17 mouse cellular contexts compared by ENCODE assay signal in genomic region chr2:4481154-4481553, GRCm38 (mm10).
A peak's percentile ranks its signal among the peaks of the same experiment; 100 is the strongest.
DNase-seq lines count a peak whose midpoint lies in the region; ATAC-seq and TF ChIP-seq lines count a peak whose summit lies in the region.
"Had no signal": no experiment of that assay in that cellular context is flagged by ENCODE, and none has a peak within 500 bp of the region (broad histone marks: within the 10 kb centered on the region; RNA-seq: fewer than 3 reads in every experiment).

No protein-coding gene starts in this region.

- no peak overlapping the region for H3K9ac ChIP-seq in forebrain, embryonic 14.5 days (ENCODE audit: low read length)
- H3K9ac ChIP-seq in forebrain, postnatal 0 days, result no peak overlapping the region
- H3K9ac ChIP-seq in midbrain, embryonic 16.5 days (ENCODE audit: low read depth, low read length), result no peak overlapping the region
- no peak overlapping the region for H3K9ac ChIP-seq in hindbrain, embryonic 14.5 days
- no peak overlapping the region for H3K9ac ChIP-seq in neural tube, embryonic 15.5 days (replicated peaks)
- H3K9ac ChIP-seq: forebrain, embryonic 12.5 days; heart, embryonic 12.5 days had no signal

- DNase-seq in forebrain, embryonic 14.5 days (ENCODE audit: low spot score), result no peak
- no peak for DNase-seq in forebrain, postnatal 0 days
- DNase-seq in midbrain, embryonic 10.5 days (ENCODE audit: low spot score), result no peak
- DNase-seq in hindbrain, embryonic 14.5 days (ENCODE audit: low spot score), result no peak
- no peak for DNase-seq in right cerebral cortex, adult 2 months (ENCODE audit: low spot score in 2 of 2)
- DNase-seq in frontal cortex, postnatal 10 days (ENCODE audit: low spot score in 2 of 2), result no peak
- DNase-seq: adrenal gland, postnatal 14 days; cerebellum, adult 18-20 months; heart, postnatal 36 days; layer of hippocampus, postnatal 36 days; lung, adult 18-20 months had no signal

- no peak overlapping the region for H3K4me3 ChIP-seq in forebrain, embryonic 14.5 days (ENCODE audit: low read depth, low read length)
- H3K4me3 ChIP-seq in forebrain, postnatal 0 days (ENCODE audit: low read depth, low read length), result no peak overlapping the region
- no peak overlapping the region for H3K4me3 ChIP-seq in midbrain, embryonic 10.5 days
- no peak overlapping the region for H3K4me3 ChIP-seq in midbrain, embryonic 16.5 days (ENCODE audit: low read depth, low read length)
- H3K4me3 ChIP-seq in hindbrain, embryonic 14.5 days (replicated peaks; ENCODE audit: low read length), result no peak overlapping the region
- no peak overlapping the region for H3K4me3 ChIP-seq in neural tube, embryonic 15.5 days (replicated peaks)
- H3K4me3 ChIP-seq: forebrain, embryonic 12.5 days; heart, embryonic 12.5 days had no signal

- 0 out of 2 replicates have a peak overlapping the region, but pooled peaks have one; percentile 5 for H3K27ac ChIP-seq in forebrain, embryonic 14.5 days (ENCODE audit: low read depth, low read length)
- no peak overlapping the region for H3K27ac ChIP-seq in forebrain, postnatal 0 days (ENCODE audit: low read depth, low read length)
- peak overlapping the region; percentile 42; the same call in 1 of the 2 replicates for H3K27ac ChIP-seq in midbrain, embryonic 10.5 days (replicated peaks)
- no peak overlapping the region for H3K27ac ChIP-seq in midbrain, embryonic 16.5 days (ENCODE audit: low read length)
- H3K27ac ChIP-seq in hindbrain, embryonic 14.5 days, result peak overlapping the region; percentile 62; the same call in 1 of the 2 replicates
- H3K27ac ChIP-seq in neural tube, embryonic 15.5 days (replicated peaks), result no peak overlapping the region
- H3K27ac ChIP-seq: forebrain, embryonic 12.5 days; macrophage had no signal

- WGBS in forebrain, embryonic 14.5 days, result 82% methylated on average over 11 of the region's 11 CpGs
- WGBS in forebrain, postnatal 0 days, result 79% methylated on average over 11 of the region's 11 CpGs
- 76% methylated on average over 11 of the region's 11 CpGs for WGBS in midbrain, embryonic 10.5 days
- WGBS in midbrain, embryonic 16.5 days, result 59% methylated on average over 11 of the region's 11 CpGs
- WGBS in hindbrain, embryonic 14.5 days, result 63% methylated on average over 11 of the region's 11 CpGs
- 67% methylated on average over 11 of the region's 11 CpGs for WGBS in neural tube, embryonic 15.5 days

- no peaks in the 10 kb centered on the region for H3K27me3 ChIP-seq in forebrain, embryonic 14.5 days (replicated peaks; ENCODE audit: control insufficient read depth, insufficient read depth, low read length)
- no peaks in the 10 kb centered on the region for H3K27me3 ChIP-seq in forebrain, postnatal 0 days (ENCODE audit: insufficient read depth, low read length)
- H3K27me3 ChIP-seq in midbrain, embryonic 10.5 days (ENCODE audit: low read depth, poor library complexity, severe bottlenecking), result no peaks in the 10 kb centered on the region
- no peaks in the 10 kb centered on the region for H3K27me3 ChIP-seq in midbrain, embryonic 16.5 days (ENCODE audit: control insufficient read depth, insufficient read depth, low read depth, low read length)
- no peaks in the 10 kb centered on the region for H3K27me3 ChIP-seq in hindbrain, embryonic 14.5 days (ENCODE audit: control insufficient read depth, insufficient read depth, low read length)
- no peaks in the 10 kb centered on the region for H3K27me3 ChIP-seq in neural tube, embryonic 15.5 days (replicated peaks)
- H3K27me3 ChIP-seq: forebrain, embryonic 12.5 days; heart, embryonic 12.5 days had no signal

- no peak overlapping the region for H3K4me2 ChIP-seq in forebrain, embryonic 14.5 days (ENCODE audit: low read length)
- H3K4me2 ChIP-seq in forebrain, postnatal 0 days (ENCODE audit: low read depth), result no peak overlapping the region
- H3K4me2 ChIP-seq in midbrain, embryonic 16.5 days (ENCODE audit: low read length), result no peak overlapping the region
- H3K4me2 ChIP-seq in hindbrain, embryonic 14.5 days (replicated peaks), result no peak overlapping the region
- H3K4me2 ChIP-seq in neural tube, embryonic 15.5 days, result no peak overlapping the region
- H3K4me2 ChIP-seq: forebrain, embryonic 12.5 days; heart, embryonic 12.5 days had no signal

- TF ChIP-seq CTCF in forebrain, postnatal 0 days (IDR thresholded peaks at IDR 0.05; ENCODE audit: low read depth), result no peak

- H3K36me3 ChIP-seq in forebrain, embryonic 14.5 days (ENCODE audit: control insufficient read depth, insufficient read depth, low read length), result 0 out of 2 replicates have a peak, but pooled peaks cover 13% of the 10 kb centered on the region
- H3K36me3 ChIP-seq in forebrain, postnatal 0 days (ENCODE audit: insufficient read depth), result peaks cover 17% of the 10 kb centered on the region; the same call in 1 of the 2 replicates
- H3K36me3 ChIP-seq in midbrain, embryonic 10.5 days, result peaks cover 85% of the 10 kb centered on the region
- H3K36me3 ChIP-seq in midbrain, embryonic 16.5 days (ENCODE audit: control insufficient read depth, insufficient read depth, low read length), result no peaks in the 10 kb centered on the region; the same call in 1 of the 2 replicates
- peaks cover 22% of the 10 kb centered on the region for H3K36me3 ChIP-seq in hindbrain, embryonic 14.5 days (replicated peaks; ENCODE audit: control insufficient read depth, insufficient read depth)
- no peaks in the 10 kb centered on the region for H3K36me3 ChIP-seq in neural tube, embryonic 15.5 days

- no peak for ATAC-seq in forebrain, embryonic 14.5 days
- no peak for ATAC-seq in forebrain, postnatal 0 days
- ATAC-seq in midbrain, embryonic 16.5 days, result no peak
- ATAC-seq in hindbrain, embryonic 14.5 days (ENCODE audit: low FRiP score), result peak; percentile 66
- peak; percentile 28; the same call in 1 of the 2 replicates for ATAC-seq in neural tube, embryonic 15.5 days (ENCODE audit: low FRiP score)
- ATAC-seq: intestine, postnatal 0 days had no signal

- no peaks in the 10 kb centered on the region for H3K9me3 ChIP-seq in forebrain, embryonic 14.5 days (replicated peaks; ENCODE audit: control insufficient read depth, low read length)
- H3K9me3 ChIP-seq in forebrain, postnatal 0 days (ENCODE audit: low read length), result no peaks in the 10 kb centered on the region
- H3K9me3 ChIP-seq in midbrain, embryonic 10.5 days (replicated peaks), result no peaks in the 10 kb centered on the region
- H3K9me3 ChIP-seq in midbrain, embryonic 16.5 days (replicated peaks; ENCODE audit: control insufficient read depth, low read length, poor library complexity, severe bottlenecking), result no peaks in the 10 kb centered on the region
- H3K9me3 ChIP-seq in hindbrain, embryonic 14.5 days (ENCODE audit: control insufficient read depth, low read length), result no peaks in the 10 kb centered on the region
- no peaks in the 10 kb centered on the region for H3K9me3 ChIP-seq in neural tube, embryonic 15.5 days (replicated peaks)
- H3K9me3 ChIP-seq: forebrain, embryonic 12.5 days; heart, embryonic 12.5 days had no signal

- 0 out of 2 replicates have a peak, but pooled peaks cover 3% of the 10 kb centered on the region for H3K4me1 ChIP-seq in forebrain, embryonic 14.5 days (ENCODE audit: control insufficient read depth, insufficient read depth, low read length)
- no peaks in the 10 kb centered on the region for H3K4me1 ChIP-seq in forebrain, postnatal 0 days (ENCODE audit: insufficient read depth)
- H3K4me1 ChIP-seq in midbrain, embryonic 10.5 days, result peaks cover 16% of the 10 kb centered on the region
- H3K4me1 ChIP-seq in midbrain, embryonic 16.5 days (ENCODE audit: control insufficient read depth, insufficient read depth, low read length), result no peaks in the 10 kb centered on the region; the same call in 1 of the 2 replicates
- H3K4me1 ChIP-seq in hindbrain, embryonic 14.5 days (replicated peaks; ENCODE audit: control insufficient read depth, insufficient read depth, low read length), result peaks cover 6% of the 10 kb centered on the region; the same call in 1 of the 2 replicates
- H3K4me1 ChIP-seq in neural tube, embryonic 15.5 days, result peaks cover 23% of the 10 kb centered on the region

Comparison
In these comparisons a context has a peak if more than half of its experiments do, and no peak if none do; other contexts are left out.
1. H3K27ac ChIP-seq: peak in forebrain, embryonic 14.5 days (single experiment), midbrain, embryonic 10.5 days (single experiment) and hindbrain, embryonic 14.5 days (single experiment); none in forebrain, postnatal 0 days (single experiment), midbrain, embryonic 16.5 days (single experiment) and neural tube, embryonic 15.5 days (single experiment).
2. ATAC-seq: peak in hindbrain, embryonic 14.5 days (single experiment) and neural tube, embryonic 15.5 days (single experiment); none in forebrain, embryonic 14.5 days (single experiment), forebrain, postnatal 0 days (single experiment) and midbrain, embryonic 16.5 days (single experiment).